In genomic region chr4:138819101-138819500, GRCm38 (mm10) we compare ENCODE assay signal across 8 mouse cellular contexts. TPM values are rescaled to one million over a fixed set of nuclear protein-coding genes. Genes with fewer than 3 reads are reported as not detected.
DNase-seq lines count a peak whose midpoint lies in the region; TF ChIP-seq lines count a peak whose summit lies in the region.

No protein-coding gene starts in this region.

- H3K4me3 ChIP-seq in spleen, adult 2 months (ENCODE audit: extremely low read depth, insufficient read depth, insufficient read length) = no peak overlapping the region

- no peak for DNase-seq in spleen, adult 2 months (ENCODE audit: low read depth in 1 of 2, low spot score in 2 of 2)
- DNase-seq in spleen, postnatal 10 days (ENCODE audit: low spot score in 2 of 2) = no peak
- peak; percentile 28 to 38 for DNase-seq in gastrocnemius, postnatal 36 days
- peak; percentile 69 to 89 for DNase-seq in kidney, postnatal 25 days
- DNase-seq in testis, postnatal 14 days (ENCODE audit: low spot score) = peak; percentile 52
- no peak for DNase-seq in layer of hippocampus, adult 9-11 months
- DNase-seq in liver = no peak
- no peak for DNase-seq in layer of hippocampus, adult 11-12 months (ENCODE audit: low spot score)

- intact Hi-C loops in gastrocnemius, postnatal 36 days (cut with DNase I) = no loop called here

- H3K27me3 ChIP-seq in spleen, adult 2 months (ENCODE audit: control insufficient read depth, insufficient read depth, low read length) = no peaks in the 10 kb centered on the region

- no peak for TF ChIP-seq POLR2A in spleen, adult 2 months (IDR thresholded peaks at IDR 0.05; ENCODE audit: low read depth, low read length)

- no peak for TF ChIP-seq CTCF in spleen, adult 2 months (IDR thresholded peaks at IDR 0.05; ENCODE audit: extremely low read depth, insufficient read depth, insufficient read length, insufficient replicate concordance)

- H3K4me1 ChIP-seq in spleen, adult 2 months (ENCODE audit: control insufficient read depth, insufficient read depth, insufficient read length) = no peaks in the 10 kb centered on the region

- 67% methylated on average over 8 of the region's 8 CpGs for WGBS in spleen, adult 2 months

- H3K36me3 ChIP-seq in spleen, adult 2 months (ENCODE audit: control insufficient read depth, insufficient read depth, low read length) = no peaks in the 10 kb centered on the region

- H3K27ac ChIP-seq in spleen, adult 2 months (ENCODE audit: insufficient read depth, low read length) = peak overlapping the region; percentile 52

RNA-seq across cellular contexts. Expression of gene Pla2g2d, which starts 43.6 kb away (rescaled TPM):
- polyA plus RNA-seq in spleen, adult 2 months (2012; rRNA removed) = 56.9 and 77.6 TPM in 2 replicates
- under 1 TPM; 0.20 to 0.27 TPM for total RNA-seq in gastrocnemius, postnatal 36 days (2021)

RNA-seq across cellular contexts. Expression of gene Pla2g5, which starts 44.2 kb away (rescaled TPM):
- 43.7 and 65.5 TPM in 2 replicates for polyA plus RNA-seq in spleen, adult 2 months (2012; rRNA removed)
- total RNA-seq in gastrocnemius, postnatal 36 days (2021) = 1 to 10 TPM in 1 of 2 experiments, under 1 TPM in 1; 0.20 to 1.7 TPM

RNA-seq across cellular contexts. Expression of gene Gm13030, which starts 54.7 kb away (rescaled TPM):
- polyA plus RNA-seq in spleen, adult 2 months (2012; rRNA removed) = not detected in 2 replicates
- not detected for total RNA-seq in gastrocnemius, postnatal 36 days (2021)

RNA-seq across cellular contexts. Expression of gene Pla2g2e, which starts 58.6 kb away (rescaled TPM):
- 0.09 TPM in 1 of 2 replicates, not detected in the other for polyA plus RNA-seq in spleen, adult 2 months (2012; rRNA removed)
- not detected for total RNA-seq in gastrocnemius, postnatal 36 days (2021)

Comparison
In these comparisons a context has a peak if more than half of its experiments do, and no peak if none do; other contexts are left out.
1. DNase-seq: peak in gastrocnemius, postnatal 36 days (2 of 2), kidney, postnatal 25 days (2 of 2) and testis, postnatal 14 days (single experiment); none in spleen, adult 2 months (0 of 2), spleen, postnatal 10 days (0 of 2), layer of hippocampus, adult 9-11 months (single experiment), liver (single experiment) and layer of hippocampus, adult 11-12 months (single experiment).